Mouse (Mus musculus) stomach, embryonic 16.5 days (tissue): ENCODE data around the gene Ms4a6c. TPM values are rescaled to one million over a fixed set of nuclear protein-coding genes. Genes with fewer than 3 reads are reported as not detected.
"Not testable (repeated sequence)": the region's sequence is repeated elsewhere in the genome, so short reads cannot be mapped to it uniquely, and the experiment has no call there.

Experiments
- ATAC-seq: fragments of 200-750 bp; cut with Nextera tagmentation; 2 replicates; pipeline ENCODE4 v1.8.0; 2017; ENCODE audit warnings: moderate number of reproducible peaks, moderate TSS enrichment; ENCODE audit not compliant: insufficient read depth, low FRiP score
- H3K27ac ChIP-seq: fragments of 300-500 bp; sonication (generic); 2 replicates; pipeline ENCODE4 v1.5.1; 2014; ENCODE audit warnings: low read length
- H3K27me3 ChIP-seq: fragments of 300-500 bp; sonication (generic); 2 replicates; pipeline ENCODE4 v1.6.1; 2014; ENCODE audit warnings: low read length, control low read depth, mixed read lengths; ENCODE audit not compliant: control insufficient read depth, insufficient read depth
- H3K36me3 ChIP-seq: fragments of 300-500 bp; sonication (generic); 2 replicates; pipeline ENCODE4 v1.6.1; 2014; ENCODE audit warnings: low read length; ENCODE audit not compliant: control insufficient read depth, insufficient read depth
- H3K4me1 ChIP-seq: fragments of 300-500 bp; sonication (generic); 2 replicates; pipeline ENCODE4 v1.6.1; 2014; ENCODE audit warnings: low read length, control low read depth, mixed read lengths; ENCODE audit not compliant: control insufficient read depth, insufficient read depth
- H3K4me2 ChIP-seq: fragments of 300-500 bp; sonication (generic); 2 replicates; pipeline ENCODE4 v1.6.1; 2014; ENCODE audit warnings: low read depth, low read length, mixed read lengths
- H3K4me3 ChIP-seq: fragments of 300-500 bp; sonication (generic); replicated peaks from 2 replicates; pipeline ENCODE4 v1.5.1; 2014; ENCODE audit warnings: mild to moderate bottlenecking, low read length
- H3K9ac ChIP-seq: fragments of 300-500 bp; sonication (generic); 2 replicates; pipeline ENCODE4 v1.6.1; 2014; ENCODE audit warnings: low read length
- H3K9me3 ChIP-seq: fragments of 300-500 bp; sonication (generic); replicated peaks from 2 replicates; pipeline ENCODE4 v1.6.1; 2016; ENCODE audit warnings: low read length, control low read depth; ENCODE audit not compliant: control insufficient read depth
- WGBS: fragments of 180-500 bp; shearing (Covaris S2); extraction: QIAGEN DNeasy Blood & Tissue Kit; methylation state at CpG from one replicate; pipeline ENCODE4 v1.1.7; 2014; 5-methylcytosine and 5-hydroxymethylcytosine counted together
- polyA plus RNA-seq: library from polyadenylated mRNA; unstranded; fragments of >200 nt; fragmentation: Nextera tagmentation; extraction: Ambion mirVana; gene quantifications from 2 replicates; pipeline ENCODE4 v1.2.1, GENCODE M21; 2015

Gene Ms4a6c
- polyA plus RNA-seq, 1 experiment from 2014 or later = 12.4 TPM

DNA sequence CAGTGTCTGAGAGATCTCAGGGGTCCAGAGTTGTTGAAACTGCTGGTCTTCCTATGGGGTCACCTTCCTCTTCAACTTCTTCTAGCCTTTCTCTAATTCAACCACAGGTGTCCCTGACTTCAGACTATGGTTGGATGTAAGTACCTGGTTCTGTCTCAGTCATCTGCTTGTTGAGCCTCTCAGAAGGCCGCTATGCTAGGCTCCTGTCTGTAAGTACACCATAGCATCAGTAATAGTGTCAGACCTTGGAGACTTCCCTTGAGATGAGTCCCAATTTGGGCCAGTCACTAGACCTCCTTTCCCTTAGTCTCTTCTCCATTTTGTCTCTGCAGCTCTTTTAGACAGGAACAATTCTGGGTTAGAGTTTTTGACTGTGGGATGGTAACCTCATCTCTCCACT is 23.5 kb downstream of the Ms4a6c start:
- H3K4me3 ChIP-seq = no peak overlapping the region
- H3K4me2 ChIP-seq = no peak overlapping the region
- no peaks in the 10 kb centered on the region for H3K9me3 ChIP-seq
- no peak overlapping the region for H3K27ac ChIP-seq
- ATAC-seq = no peak
- H3K9ac ChIP-seq = no peak overlapping the region
- no peaks in the 10 kb centered on the region for H3K36me3 ChIP-seq
- no peaks in the 10 kb centered on the region for H3K27me3 ChIP-seq
- H3K4me1 ChIP-seq = no peaks in the 10 kb centered on the region
- 75% methylated on average over 1 of the region's 1 CpGs for WGBS

DNA sequence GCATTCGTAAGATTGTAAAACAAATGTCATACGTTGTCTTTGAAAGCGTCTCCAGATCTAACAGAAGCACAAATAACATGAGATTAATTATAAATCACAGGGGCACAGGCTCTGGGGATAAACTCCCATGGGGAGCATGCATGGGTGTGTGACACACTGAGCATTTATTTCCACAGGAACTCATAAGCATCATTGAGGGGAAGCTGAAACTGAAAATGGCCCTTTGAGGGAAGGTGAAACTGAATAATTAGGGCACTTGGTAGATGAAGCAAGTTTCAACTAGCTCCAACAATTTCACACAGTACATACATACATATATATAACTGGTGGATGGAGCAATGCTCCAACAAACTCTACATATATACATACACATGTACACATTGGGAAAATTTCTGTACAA is 25.4 kb downstream of the Ms4a6c start:
- no peak overlapping the region for H3K9ac ChIP-seq
- WGBS = 60% methylated on average over 3 of the region's 3 CpGs
- no peaks in the 10 kb centered on the region for H3K4me1 ChIP-seq
- no peak for ATAC-seq
- no peaks in the 10 kb centered on the region for H3K9me3 ChIP-seq
- no peak overlapping the region for H3K4me3 ChIP-seq
- H3K4me2 ChIP-seq = no peak overlapping the region
- H3K36me3 ChIP-seq = no peaks in the 10 kb centered on the region
- no peak overlapping the region for H3K27ac ChIP-seq
- no peaks in the 10 kb centered on the region for H3K27me3 ChIP-seq

DNA sequence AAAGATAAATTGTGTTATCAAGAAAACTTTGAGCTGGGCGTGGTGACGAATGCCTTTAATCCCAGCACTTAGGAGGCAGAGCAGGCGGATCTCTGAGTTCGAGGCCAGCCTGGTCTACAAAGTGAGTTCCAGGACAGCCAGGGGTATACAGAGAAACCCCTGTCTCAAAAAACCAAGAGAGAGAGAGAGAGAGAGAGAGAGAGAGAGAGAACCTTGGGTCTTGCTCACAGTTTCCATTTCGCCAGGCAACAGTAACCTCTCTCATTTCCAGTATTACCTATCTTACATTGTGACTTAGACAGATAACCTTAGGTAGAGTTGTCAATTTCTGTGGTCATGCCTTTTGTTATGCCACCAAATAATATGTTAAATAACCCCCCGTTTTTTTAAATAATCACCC is 27.2 kb downstream of the Ms4a6c start:
- Histone ChIP-seq H3K4me2 (no peak overlapping the region), H3K36me3 (no peaks in the 10 kb centered on the region), H3K4me3 (no peak overlapping the region), H3K4me1 (no peaks in the 10 kb centered on the region), H3K9ac (no peak overlapping the region), H3K27ac (no peak overlapping the region), H3K27me3 (no peaks in the 10 kb centered on the region), H3K9me3 (no peaks in the 10 kb centered on the region)
- ATAC-seq = no peak
- WGBS = 75% methylated on average over 6 of the region's 6 CpGs

DNA sequence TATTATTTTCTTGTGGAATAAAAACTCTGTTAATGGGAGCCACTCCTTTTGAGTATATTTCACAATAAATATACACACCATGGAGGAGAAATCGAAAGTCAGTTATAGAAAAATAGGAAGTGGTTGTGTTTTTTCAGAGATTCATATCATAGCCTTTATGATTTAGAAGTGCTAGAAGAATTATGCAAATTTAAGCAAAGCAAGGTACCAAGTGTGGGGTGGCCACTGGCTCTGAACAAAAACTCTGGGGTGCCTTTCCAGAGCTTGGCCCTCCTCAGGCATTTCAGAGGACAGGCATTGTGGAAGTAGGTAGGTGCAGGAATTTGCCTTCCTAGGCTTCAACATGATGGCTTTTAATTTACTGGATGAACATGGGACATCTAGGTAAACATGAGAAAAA is 28.1 kb downstream of the Ms4a6c start:
- not testable (repeated sequence) for H3K9me3 ChIP-seq, H3K27ac ChIP-seq, H3K27me3 ChIP-seq, H3K9ac ChIP-seq, ATAC-seq, H3K4me2 ChIP-seq, H3K4me1 ChIP-seq, H3K4me3 ChIP-seq, H3K36me3 ChIP-seq
- WGBS = 85% methylated on average over 1 of the region's 1 CpGs

DNA sequence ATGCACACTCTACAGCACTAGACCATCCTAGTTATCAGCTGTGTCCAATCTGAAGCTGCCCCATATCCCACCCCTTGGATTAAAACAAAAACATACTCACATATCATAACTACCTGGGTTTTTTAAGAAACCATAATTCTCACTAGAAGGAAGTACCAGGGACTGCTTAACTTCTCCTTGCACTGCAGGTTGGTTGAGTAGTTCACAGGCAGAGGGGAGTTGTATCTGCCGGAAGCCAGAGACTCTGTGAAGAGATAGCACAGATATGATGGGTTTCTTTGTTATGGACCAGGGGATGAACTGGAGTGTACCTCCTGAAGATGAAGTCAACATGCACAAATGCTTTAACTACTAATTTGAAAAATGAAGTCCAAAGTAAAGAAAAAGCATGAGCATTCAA is 31.6 kb downstream of the Ms4a6c start:
- 82% methylated on average over 1 of the region's 1 CpGs for WGBS

DNA sequence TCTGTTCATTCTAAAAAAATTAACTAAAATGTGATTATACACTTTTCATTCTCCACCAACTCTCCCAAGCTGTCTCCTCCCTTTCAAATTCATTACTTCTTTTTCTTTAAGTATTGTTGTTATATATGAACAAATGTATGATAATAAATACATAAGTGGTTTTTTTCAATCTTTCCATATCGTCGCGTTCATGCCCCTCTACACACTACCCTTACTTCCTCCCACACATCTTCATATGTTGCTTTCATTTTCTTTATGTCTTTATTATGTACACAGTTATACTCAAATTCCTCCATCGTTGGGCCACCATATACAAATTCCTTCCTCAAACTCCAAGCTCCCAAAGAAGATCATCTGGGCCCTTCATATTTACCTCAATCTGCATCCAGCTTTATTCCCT is 32.2 kb downstream of the Ms4a6c start:
- ATAC-seq = no peak
- WGBS = 84% methylated on average over 4 of the region's 4 CpGs

More for the DNA sequence above, 31.6 kb downstream of the Ms4a6c start:
- Histone ChIP-seq H3K9ac (no peak overlapping the region), H3K9me3 (no peaks in the 10 kb centered on the region), H3K4me2 (no peak overlapping the region), H3K36me3 (no peaks in the 10 kb centered on the region), H3K4me3 (no peak overlapping the region), H3K27me3 (no peaks in the 10 kb centered on the region), H3K4me1 (no peaks in the 10 kb centered on the region), H3K27ac (no peak overlapping the region)
- ATAC-seq = no peak

DNA sequence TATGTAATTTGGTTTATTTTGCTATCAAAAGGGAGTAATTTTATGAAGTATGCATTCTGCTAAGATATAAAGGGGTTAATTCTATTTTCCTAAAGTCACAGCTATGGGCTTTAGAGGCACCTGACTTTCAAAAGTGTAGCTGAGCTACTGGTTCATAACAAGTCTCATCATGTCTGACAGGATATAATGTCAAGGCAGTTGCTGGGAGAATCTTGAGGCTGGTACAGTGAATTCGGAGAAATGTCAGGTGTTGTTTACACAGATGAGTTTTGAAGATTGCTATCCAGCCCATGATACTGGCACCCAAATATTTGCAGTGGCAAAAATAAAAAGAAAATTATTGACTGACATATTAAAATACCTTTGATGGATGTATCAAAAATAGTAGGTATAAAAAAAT is 35.7 kb downstream of the Ms4a6c start:
- H3K36me3 ChIP-seq = no peaks in the 10 kb centered on the region
- H3K27ac ChIP-seq = no peak overlapping the region
- no peaks in the 10 kb centered on the region for H3K27me3 ChIP-seq
- H3K4me3 ChIP-seq = no peak overlapping the region
- no peak overlapping the region for H3K4me2 ChIP-seq
- WGBS = 63% methylated on average over 1 of the region's 1 CpGs
- no peak overlapping the region for H3K9ac ChIP-seq
- H3K9me3 ChIP-seq = no peaks in the 10 kb centered on the region
- no peaks in the 10 kb centered on the region for H3K4me1 ChIP-seq
- no peak for ATAC-seq

More for the DNA sequence above, 32.2 kb downstream of the Ms4a6c start:
- Histone ChIP-seq H3K4me2 (no peak overlapping the region), H3K4me3 (no peak overlapping the region), H3K36me3 (no peaks in the 10 kb centered on the region), H3K27ac (no peak overlapping the region), H3K9ac (no peak overlapping the region), H3K4me1 (no peaks in the 10 kb centered on the region), H3K9me3 (no peaks in the 10 kb centered on the region), H3K27me3 (no peaks in the 10 kb centered on the region)

DNA sequence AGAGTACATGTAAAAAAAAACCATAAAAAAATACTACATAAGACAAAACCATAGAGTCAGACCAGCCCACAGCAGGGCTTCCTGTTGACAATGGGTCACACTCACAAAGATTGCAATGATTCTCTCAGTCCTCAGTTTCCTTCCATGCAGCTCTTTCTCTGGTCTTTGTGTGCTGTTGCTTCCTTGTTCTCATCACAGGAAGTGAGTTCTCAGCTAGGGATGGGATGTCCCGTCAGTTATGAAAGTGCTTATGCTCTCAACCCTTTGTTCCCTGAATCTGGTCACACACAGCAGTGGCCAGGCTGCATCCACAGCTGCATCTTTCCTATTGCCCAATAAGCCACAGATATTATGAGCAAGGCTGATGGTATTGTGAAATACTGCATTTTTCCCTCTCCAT is 44.3 kb downstream of the Ms4a6c start:
- H3K27me3 ChIP-seq = no peaks in the 10 kb centered on the region
- 61% methylated on average over 1 of the region's 1 CpGs for WGBS
- ATAC-seq = no peak
- no peaks in the 10 kb centered on the region for H3K36me3 ChIP-seq
- no peaks in the 10 kb centered on the region for H3K9me3 ChIP-seq
- H3K4me1 ChIP-seq = no peaks in the 10 kb centered on the region
- no peak overlapping the region for H3K27ac ChIP-seq
- no peak overlapping the region for H3K4me2 ChIP-seq
- H3K4me3 ChIP-seq = no peak overlapping the region
- no peak overlapping the region for H3K9ac ChIP-seq

DNA sequence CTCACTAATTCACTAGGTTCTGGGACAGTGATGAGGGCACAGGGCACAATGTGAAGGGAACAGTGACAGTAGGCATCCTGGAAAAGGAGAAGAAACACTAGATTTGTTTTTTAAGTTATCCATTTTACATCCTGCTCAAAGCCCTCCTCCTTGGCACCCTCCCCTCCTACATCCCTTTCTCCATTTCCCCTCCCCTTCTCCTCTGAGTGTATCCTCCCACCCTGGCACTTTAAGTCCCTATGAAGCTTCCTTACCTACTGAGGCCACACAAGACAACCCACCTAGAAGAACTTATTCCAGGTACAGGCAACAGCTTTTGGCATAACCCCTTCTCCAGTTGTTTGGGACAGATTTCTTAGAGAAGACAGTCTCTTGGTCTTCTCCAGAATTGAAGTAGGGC is 47.1 kb downstream of the Ms4a6c start, which contains the start of gene Ms4a6b:
TSS of gene Ms4a6b (plus strand) at position 267 of the 400 bp plus-strand sequence.
- Histone ChIP-seq H3K4me3 (no peak within 1 kb of the TSS), H3K36me3 (no peaks in the 10 kb centered on the region), H3K27me3 (no peaks in the 10 kb centered on the region), H3K9ac (no peak within 1 kb of the TSS), H3K9me3 (no peaks in the 10 kb centered on the region), H3K4me1 (no peaks in the 10 kb centered on the region), H3K27ac (peak within 1 kb of the TSS; percentile 10; the same call in 1 of the 2 replicates), H3K4me2 (no peak within 1 kb of the TSS)
- no peak for ATAC-seq

DNA sequence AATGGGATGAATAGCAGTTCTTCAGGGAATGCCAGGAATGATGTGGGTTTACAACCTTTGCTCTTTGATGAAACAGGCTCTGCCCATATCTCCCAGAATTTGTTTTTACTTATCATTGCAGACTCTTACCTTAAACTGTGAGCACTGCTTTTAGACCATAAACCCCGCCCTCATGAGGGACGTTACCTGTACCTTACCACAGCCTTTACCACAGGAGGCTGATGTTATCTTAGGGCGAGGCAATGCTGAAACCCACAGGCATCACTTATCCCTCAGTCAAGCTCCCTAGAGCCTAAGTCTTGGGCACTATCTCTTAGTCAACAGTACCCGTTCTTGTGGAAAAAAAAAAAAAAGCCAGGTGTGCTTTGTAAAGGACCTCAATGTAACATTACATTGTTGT is 47.7 kb downstream of the Ms4a6c start:
- 51% methylated on average over 4 of the region's 4 CpGs for WGBS
- Histone ChIP-seq H3K27ac (peak overlapping the region; percentile 10; the same call in 1 of the 2 replicates), H3K4me3 (no peak overlapping the region), H3K36me3 (no peaks in the 10 kb centered on the region), H3K9me3 (no peaks in the 10 kb centered on the region), H3K9ac (no peak overlapping the region), H3K4me1 (no peaks in the 10 kb centered on the region), H3K4me2 (no peak overlapping the region), H3K27me3 (no peaks in the 10 kb centered on the region)
- no peak for ATAC-seq
